Mouse (Mus musculus): ENCODE data around the gene Fxyd3. TPM values are rescaled to one million over a fixed set of nuclear protein-coding genes. Genes with fewer than 3 reads are reported as not detected.

Gene Fxyd3
- polyA plus RNA-seq (2021; fragmentation: Nextera tagmentation): 0.97 and 1.5 TPM in 2 replicates
- long read RNA-seq, experiment 1, partial matches to known transcripts: 0 of 1 reads
- long read RNA-seq, experiment 1, other reads (novel, unspliced or antisense): 1 of 1 reads
- long read RNA-seq, experiment 2: 0 reads

DNA sequence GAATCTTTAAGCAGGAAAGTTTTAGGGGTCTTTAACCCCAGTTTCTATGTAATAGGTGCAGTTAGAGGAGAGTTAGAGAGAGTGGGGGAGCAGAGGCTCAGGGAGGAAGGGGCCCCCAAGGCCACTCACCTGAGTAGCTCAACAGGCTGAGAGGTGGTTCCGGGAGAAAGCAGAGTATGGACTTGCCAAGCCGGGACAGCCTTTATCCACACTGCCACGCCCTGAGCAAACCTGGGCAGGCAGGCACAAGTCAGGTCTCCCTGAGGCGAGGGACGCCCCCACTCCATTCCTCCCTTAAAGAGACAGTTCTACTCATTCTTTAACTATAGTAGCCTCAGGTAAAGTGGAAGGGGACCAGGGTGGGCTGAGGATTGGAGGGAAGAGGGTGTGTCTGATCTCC lies at the start of gene Fxyd3:
Gene Fxyd3, minus strand, starts transcription at position 213 of the 400 bp plus-strand sequence.

DNA sequence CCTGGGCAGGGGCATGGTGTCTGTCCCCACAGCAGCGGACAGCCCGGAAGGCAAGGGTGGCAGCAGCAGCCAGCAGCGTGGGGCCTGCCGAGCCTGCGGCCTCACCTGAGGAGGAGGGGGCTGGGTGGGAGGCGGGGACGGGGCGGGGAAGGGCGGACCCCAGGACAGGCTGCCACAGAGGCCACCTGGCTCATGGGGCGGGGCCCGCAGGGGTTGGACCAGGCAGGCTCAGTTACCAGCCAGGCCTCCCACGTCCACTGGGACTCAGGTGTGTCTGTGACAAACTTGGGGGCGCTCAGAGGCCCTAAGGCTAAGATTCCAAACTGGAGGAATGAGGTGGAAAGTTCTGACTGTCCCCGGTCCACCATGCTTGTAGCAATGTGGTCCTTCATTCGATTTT lies 38.7 kb upstream of the Fxyd3 start, which contains the start of gene Hpn:
Gene Hpn, minus strand, starts transcription at position 109 of the 400 bp plus-strand sequence.

GRCm38 (mm10) chr7:31059108-31059507 lies 17.4 kb downstream of the Fxyd3 start, which contains the start of gene Lgi4:
Gene Lgi4, plus strand, starts transcription at chr7:31059342.

GRCm38 (mm10) chr7:31057071-31057470 lies 19.4 kb downstream of the Fxyd3 start, which contains the start of gene Fxyd1:
Gene Fxyd1, minus strand, starts transcription at chr7:31057199.

GRCm38 (mm10) chr7:31051321-31052021 lies 25.0 kb downstream of the Fxyd3 start, which contains the start of gene Fxyd7:
Gene Fxyd7, minus strand, starts transcription at chr7:31051467.

GRCm38 (mm10) chr7:31042431-31042910 lies 34.0 kb downstream of the Fxyd3 start, which contains the start of gene Fxyd5:
Gene Fxyd5, minus strand, starts transcription at chr7:31042481.

Small RNA genes within 50 kb of the gene (microRNA-seq; reads per million reads assigned to microRNA genes)
- gene Mir7050: not detected

Other genes starting within 250 kb of the Fxyd3 start
- gene Ffar3, start 220.5 kb downstream of the Fxyd3 start, polyA plus RNA-seq (2021; fragmentation: Nextera tagmentation): not detected in 2 replicates
- not detected in 2 replicates for gene Ffar1, start 215.1 kb downstream of the Fxyd3 start, polyA plus RNA-seq (2021; fragmentation: Nextera tagmentation)
- gene Cd22, start 196.4 kb downstream of the Fxyd3 start, polyA plus RNA-seq (2021; fragmentation: Nextera tagmentation): 0.04 and 0.13 TPM in 2 replicates
- gene Mag, start 161.8 kb downstream of the Fxyd3 start, polyA plus RNA-seq (2021; fragmentation: Nextera tagmentation): 78.5 and 92.5 TPM in 2 replicates
- not detected in 2 replicates for gene Hamp2, start 152.0 kb downstream of the Fxyd3 start, polyA plus RNA-seq (2021; fragmentation: Nextera tagmentation)
- not detected in 2 replicates for gene Hamp, start 132.7 kb downstream of the Fxyd3 start, polyA plus RNA-seq (2021; fragmentation: Nextera tagmentation)
- gene Usf2, start 119.9 kb downstream of the Fxyd3 start, polyA plus RNA-seq (2021; fragmentation: Nextera tagmentation): 13.1 and 13.9 TPM in 2 replicates
- gene Lsr, start 103.2 kb downstream of the Fxyd3 start, polyA plus RNA-seq (2021; fragmentation: Nextera tagmentation): 6.0 and 7.0 TPM in 2 replicates
- 0.11 and 0.83 TPM in 2 replicates for gene Fam187b, start 102.9 kb downstream of the Fxyd3 start, polyA plus RNA-seq (2021; fragmentation: Nextera tagmentation)
- 10.3 and 15.4 TPM in 2 replicates for gene Fxyd5, start 34.2 kb downstream of the Fxyd3 start, polyA plus RNA-seq (2021; fragmentation: Nextera tagmentation)
- 175 and 204 TPM in 2 replicates for gene Fxyd7, start 25.2 kb downstream of the Fxyd3 start, polyA plus RNA-seq (2021; fragmentation: Nextera tagmentation)
- 223 and 537 TPM in 2 replicates for gene Fxyd1, start 19.5 kb downstream of the Fxyd3 start, polyA plus RNA-seq (2021; fragmentation: Nextera tagmentation)
- 6.2 and 7.4 TPM in 2 replicates for gene Lgi4, start 17.4 kb downstream of the Fxyd3 start, polyA plus RNA-seq (2021; fragmentation: Nextera tagmentation)
- gene Hpn, start 38.6 kb upstream of the Fxyd3 start, polyA plus RNA-seq (2021; fragmentation: Nextera tagmentation): 0.44 and 0.48 TPM in 2 replicates
- gene Scn1b, start 50.3 kb upstream of the Fxyd3 start, polyA plus RNA-seq (2021; fragmentation: Nextera tagmentation): 62.7 and 80.2 TPM in 2 replicates
- gene Gramd1a, start 79.2 kb upstream of the Fxyd3 start, polyA plus RNA-seq (2021; fragmentation: Nextera tagmentation): 48.8 and 55.0 TPM in 2 replicates
- gene Scgb2b2, start 213.8 kb upstream of the Fxyd3 start, polyA plus RNA-seq (2021; fragmentation: Nextera tagmentation): not detected in 2 replicates
- not detected in 2 replicates for gene Scgb1b2, start 215.1 kb upstream of the Fxyd3 start, polyA plus RNA-seq (2021; fragmentation: Nextera tagmentation)

Measured in layer of hippocampus, adult 6 months (tissue).